Mouse (Mus musculus): Measurements from ENCODE around the gene Prc1. TPM values are rescaled to one million over a fixed set of nuclear protein-coding genes. Genes with fewer than 3 reads are reported as not detected.

Gene Prc1
- total and polyA plus RNA-seq, 3 experiments: 3.8 to 5.3 (median 4.0) TPM

Other genes with a start within 250 kb of the Prc1 start
- 100 to 1,000 TPM in 1 of 2 experiments, 10 to 100 TPM in 1; 96.2 to 200 TPM for gene Idh2, start 179.1 kb upstream of the Prc1 start, total RNA-seq (2021)
- gene Idh2, start 179.1 kb upstream of the Prc1 start, polyA plus RNA-seq (2012; rRNA removed): 147 and 150 TPM in 2 replicates
- 10 to 100 TPM; 57.7 to 66.4 TPM for gene Sema4b, start 107.6 kb upstream of the Prc1 start, total RNA-seq (2021)
- 55.1 and 65.8 TPM in 2 replicates for gene Sema4b, start 107.6 kb upstream of the Prc1 start, polyA plus RNA-seq (2012; rRNA removed)
- 10 to 100 TPM; 66.7 to 75.3 TPM for gene Cib1, start 61.6 kb upstream of the Prc1 start, total RNA-seq (2021)
- 110 and 126 TPM in 2 replicates for gene Cib1, start 61.6 kb upstream of the Prc1 start, polyA plus RNA-seq (2012; rRNA removed)
- gene Gdpgp1, start 61.6 kb upstream of the Prc1 start, total RNA-seq (2021): 1 to 10 TPM; 3.6 to 4.6 TPM
- 2.6 and 2.9 TPM in 2 replicates for gene Gdpgp1, start 61.6 kb upstream of the Prc1 start, polyA plus RNA-seq (2012; rRNA removed)
- gene Ttll13, start 48.1 kb upstream of the Prc1 start, total RNA-seq (2021): 1 to 10 TPM in 1 of 2 experiments, under 1 TPM in 1; 0.89 to 1.2 TPM
- 0.66 TPM in 2 replicates for gene Ttll13, start 48.1 kb upstream of the Prc1 start, polyA plus RNA-seq (2012; rRNA removed)
- 10 to 100 TPM; 35.7 to 50.1 TPM for gene Ngrn, start 33.2 kb upstream of the Prc1 start, total RNA-seq (2021)
- 38.7 and 45.6 TPM in 2 replicates for gene Ngrn, start 33.2 kb upstream of the Prc1 start, polyA plus RNA-seq (2012; rRNA removed)
- gene Vps33b, start 24.8 kb upstream of the Prc1 start, total RNA-seq (2021): 10 to 100 TPM; 20.4 to 20.6 TPM
- 8.4 and 9.3 TPM in 2 replicates for gene Vps33b, start 24.8 kb upstream of the Prc1 start, polyA plus RNA-seq (2012; rRNA removed)
- 10 to 100 TPM in 1 of 2 experiments, 1 to 10 TPM in 1; 7.4 to 10.5 TPM for gene Rccd1, start 30.0 kb downstream of the Prc1 start, total RNA-seq (2021)
- 9.0 and 12.9 TPM in 2 replicates for gene Rccd1, start 30.0 kb downstream of the Prc1 start, polyA plus RNA-seq (2012; rRNA removed)
- gene Unc45a, start 46.6 kb downstream of the Prc1 start, total RNA-seq (2021): 10 to 100 TPM; 66.5 to 73.0 TPM
- gene Unc45a, start 46.6 kb downstream of the Prc1 start, polyA plus RNA-seq (2012; rRNA removed): 69.1 and 76.9 TPM in 2 replicates
- 10 to 100 TPM; 45.5 to 50.8 TPM for gene Hddc3, start 48.7 kb downstream of the Prc1 start, total RNA-seq (2021)
- gene Hddc3, start 48.7 kb downstream of the Prc1 start, polyA plus RNA-seq (2012; rRNA removed): 25.1 and 36.4 TPM in 2 replicates
- 10 to 100 TPM; 77.2 to 99.3 TPM for gene Man2a2, start 76.9 kb downstream of the Prc1 start, total RNA-seq (2021)
- gene Man2a2, start 76.9 kb downstream of the Prc1 start, polyA plus RNA-seq (2012; rRNA removed): 252 and 304 TPM in 2 replicates
- 10 to 100 TPM in 1 of 2 experiments, 1 to 10 TPM in 1; 7.9 to 13.0 TPM for gene Fes, start 93.5 kb downstream of the Prc1 start, total RNA-seq (2021)
- 13.1 and 14.8 TPM in 2 replicates for gene Fes, start 93.5 kb downstream of the Prc1 start, polyA plus RNA-seq (2012; rRNA removed)
- 100 to 1,000 TPM; 158 to 185 TPM for gene Furin, start 111.0 kb downstream of the Prc1 start, total RNA-seq (2021)
- 225 and 227 TPM in 2 replicates for gene Furin, start 111.0 kb downstream of the Prc1 start, polyA plus RNA-seq (2012; rRNA removed)
- gene Blm, start 240.7 kb downstream of the Prc1 start, total RNA-seq (2021): 1 to 10 TPM; 2.0 to 3.1 TPM
- gene Blm, start 240.7 kb downstream of the Prc1 start, polyA plus RNA-seq (2012; rRNA removed): 0.16 and 0.17 TPM in 2 replicates